Mouse (Mus musculus) bone marrow, adult 2 months (tissue): ENCODE measurements at regions not wholly inside any gene's neighbourhood (a gene's known extent, or its start where the extent isn't known, plus 50 kb on each side); places are given as distances from the start of the nearest gene placed in this dataset.

Experiments used
- CTCF ChIP-seq: fragments of 200-500 bp; IDR thresholded peaks from 2 replicates; pipeline ENCODE4 v1.5.1; 2011; ENCODE audit warnings: low read length, control low read depth; ENCODE audit not compliant: control insufficient read depth, insufficient read depth
- POLR2A ChIP-seq: fragments of 200-500 bp; IDR thresholded peaks from 2 replicates; pipeline ENCODE4 v1.6.1; 2011; ENCODE audit warnings: low read depth, mild to moderate bottlenecking, control low read depth, low read length, borderline replicate concordance; ENCODE audit not compliant: control insufficient read depth

DNA sequence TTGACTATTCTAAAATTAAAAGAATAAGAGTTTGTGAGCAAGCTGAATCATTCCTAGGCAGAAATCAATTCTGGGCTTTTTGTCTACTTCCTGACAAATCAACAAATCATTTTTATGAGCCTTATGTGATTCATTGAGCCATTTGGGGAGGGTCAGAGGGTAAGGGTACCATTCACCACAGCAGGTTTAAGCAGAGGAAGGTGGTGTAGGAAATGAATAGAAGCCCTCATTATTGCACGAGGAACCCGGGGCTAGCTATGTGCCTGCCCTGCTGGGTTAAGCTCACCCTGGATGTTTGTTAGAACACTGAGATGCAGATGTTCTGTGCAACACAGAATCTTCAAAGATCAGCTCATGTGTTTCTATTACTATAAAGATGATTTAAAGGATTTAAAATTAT, 150.2 kb upstream of the Lyplal1 start:
- no peak for TF ChIP-seq POLR2A
- TF ChIP-seq CTCF = no peak
